Mouse (Mus musculus) G1E (cell line): ENCODE measurements at regions not wholly inside any gene's neighbourhood (a gene's known extent, or its start where the extent isn't known, plus 50 kb on each side); places are given as distances from the start of the nearest gene placed in this dataset.

Experiments
- ATAC-seq: 2 replicates; pipeline ENCODE4 v1.8.0; 2016; ENCODE audit warnings: mild to moderate bottlenecking; ENCODE audit not compliant: insufficient number of reproducible peaks, poor library complexity, low FRiP score, severe bottlenecking; ENCODE audit errors: extremely low read depth
- DNase-seq: peaks from one replicate; pipeline ENCODE4 v3.0.0; 2012; ENCODE audit warnings: low spot score
- H3K27me3 ChIP-seq: 2 replicates; pipeline ENCODE4 v1.6.1; 2012; ENCODE audit warnings: mild to moderate bottlenecking, low read length, inconsistent platforms; ENCODE audit not compliant: insufficient read depth
- H3K36me3 ChIP-seq: replicated peaks from 2 replicates; pipeline ENCODE3; 2012; ENCODE audit warnings: mild to moderate bottlenecking, inconsistent platforms
- H3K4me1 ChIP-seq: 2 replicates; pipeline ENCODE4 v1.6.1; 2012; ENCODE audit warnings: low read depth, low read length, inconsistent platforms, mixed read lengths; ENCODE audit not compliant: insufficient read depth
- H3K4me3 ChIP-seq: 2 replicates; pipeline ENCODE4 v1.5.1; 2012; ENCODE audit warnings: low read depth, mild to moderate bottlenecking, inconsistent platforms, low read length, moderate library complexity, mixed read lengths
- H3K9me3 ChIP-seq: replicated peaks from 2 replicates; pipeline ENCODE4 v1.6.1; 2012; ENCODE audit warnings: inconsistent platforms
- CTCF ChIP-seq: IDR thresholded peaks from 2 replicates; pipeline ENCODE4 v1.5.1; 2012; ENCODE audit warnings: low read depth, low read length, inconsistent platforms, mixed read lengths
- GATA1 ChIP-seq: IDR thresholded peaks from 2 replicates; pipeline ENCODE4 v1.6.1; 2012; ENCODE audit warnings: borderline replicate concordance, low read length, inconsistent platforms, mixed read lengths
- GATA2 ChIP-seq: IDR thresholded peaks from 2 replicates; pipeline ENCODE4 v1.6.1; 2012; ENCODE audit warnings: low read depth, low read length, inconsistent platforms, borderline replicate concordance
- POLR2AphosphoS5 ChIP-seq: IDR thresholded peaks from 2 replicates; pipeline ENCODE4 v1.6.1; 2012; ENCODE audit warnings: low read depth, low read length, inconsistent platforms; ENCODE audit not compliant: insufficient replicate concordance
- TAL1 ChIP-seq: conservative IDR thresholded peaks from 2 replicates; pipeline ENCODE4 v1.6.1; 2012; ENCODE audit warnings: low read depth, low read length, inconsistent platforms, mixed read lengths

- H3K4me1 ChIP-seq: no peaks in the 10 kb centered on the region
- no peaks in the 10 kb centered on the region for H3K36me3 ChIP-seq
- ATAC-seq (no peak), DNase-seq (no peak)
- no peak overlapping the region for H3K4me3 ChIP-seq
- H3K27me3 ChIP-seq: no peaks in the 10 kb centered on the region
- TF ChIP-seq TAL1: no peak
- TF ChIP-seq GATA2: no peak
- no peak for TF ChIP-seq GATA1
- no peak for TF ChIP-seq CTCF
- TF ChIP-seq POLR2AphosphoS5: no peak
- H3K9me3 ChIP-seq: no peaks in the 10 kb centered on the region
These were observed 349.2 kb upstream of the Mef2c start for GRCm38 (mm10) chr13:83154626-83155124.

DNA sequence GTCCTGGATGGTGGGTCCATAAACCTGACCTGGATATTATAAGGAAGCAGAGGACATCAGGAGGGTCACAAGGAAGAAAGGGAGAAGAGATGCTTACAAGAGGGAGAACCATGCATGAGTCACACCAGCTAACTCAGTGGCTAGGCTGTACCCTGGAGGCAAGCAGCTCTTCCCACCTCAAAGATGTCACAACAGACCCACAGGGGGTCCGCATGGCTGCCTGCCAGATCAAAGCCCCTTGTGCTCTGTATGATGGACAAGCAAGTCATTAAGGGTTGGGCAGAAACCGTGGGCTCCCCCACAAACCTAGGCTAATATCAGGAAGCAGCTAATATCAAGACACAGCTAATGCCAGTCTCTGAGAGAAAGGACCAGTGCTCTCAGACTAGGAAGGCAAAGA is 343.9 kb upstream of the Mef2c start:
- Histone ChIP-seq H3K36me3 (no peaks in the 10 kb centered on the region), H3K4me1 (no peaks in the 10 kb centered on the region), H3K9me3 (0 out of 2 replicates have a peak, but pooled peaks cover 2% of the 10 kb centered on the region), H3K27me3 (no peaks in the 10 kb centered on the region), H3K4me3 (no peak overlapping the region)
- TF ChIP-seq GATA2 (no peak), CTCF (no peak), POLR2AphosphoS5 (no peak), TAL1 (no peak), GATA1 (no peak)
- DNase-seq: no peak
- no peak for ATAC-seq

DNA sequence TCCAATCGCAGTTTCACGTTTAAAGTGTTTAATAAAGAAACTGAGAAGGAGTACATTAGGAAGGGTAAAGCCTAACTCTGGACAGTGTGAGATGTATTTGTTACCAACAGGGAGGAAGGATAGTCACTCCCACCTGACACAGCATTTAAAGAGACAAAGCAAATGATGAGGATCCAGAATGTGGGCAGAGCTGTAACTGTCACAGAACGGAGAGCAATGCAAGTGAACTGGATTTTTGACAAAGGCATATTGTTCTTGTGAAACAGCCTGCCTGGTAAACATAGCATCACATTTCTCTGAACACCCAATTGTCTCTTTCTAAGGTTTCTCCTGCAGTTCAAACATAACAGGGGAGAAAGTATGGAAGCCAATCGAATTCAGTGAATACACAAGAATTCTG is 341.1 kb upstream of the Mef2c start:
- no peak for TF ChIP-seq GATA2
- TF ChIP-seq POLR2AphosphoS5: no peak
- no peak for TF ChIP-seq TAL1
- no peak for TF ChIP-seq GATA1
- no peak for TF ChIP-seq CTCF
- H3K4me1 ChIP-seq: no peaks in the 10 kb centered on the region
- no peak for ATAC-seq
- H3K36me3 ChIP-seq: no peaks in the 10 kb centered on the region
- 0 out of 2 replicates have a peak, but pooled peaks cover 2% of the 10 kb centered on the region for H3K9me3 ChIP-seq
- H3K27me3 ChIP-seq: no peaks in the 10 kb centered on the region
- DNase-seq: no peak
- H3K4me3 ChIP-seq: no peak overlapping the region

DNA sequence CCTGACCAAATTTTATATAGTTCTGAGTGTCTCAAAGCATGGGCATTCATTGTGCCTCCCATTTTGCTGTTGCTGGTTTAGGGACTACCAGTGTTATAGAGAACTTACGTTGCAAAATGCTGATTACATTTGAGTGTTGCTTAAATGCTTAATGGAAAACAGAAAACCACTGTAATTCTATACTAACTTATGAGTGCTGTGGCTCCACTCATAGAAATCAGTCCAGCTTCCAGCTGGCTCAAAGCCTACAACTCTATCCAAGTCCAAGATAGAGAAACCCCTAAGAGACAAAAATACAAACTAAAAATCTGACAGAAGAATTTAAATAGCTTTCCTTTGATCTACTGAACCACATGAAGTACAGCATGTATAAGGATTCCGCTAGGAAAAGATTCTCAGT is 328.7 kb upstream of the Mef2c start:
- no peak for TF ChIP-seq POLR2AphosphoS5
- no peak for TF ChIP-seq GATA1
- TF ChIP-seq GATA2: no peak
- TF ChIP-seq TAL1: no peak
- TF ChIP-seq CTCF: no peak
- ATAC-seq (no peak), DNase-seq (no peak)
- Histone ChIP-seq H3K9me3 (no peaks in the 10 kb centered on the region), H3K4me1 (no peaks in the 10 kb centered on the region), H3K27me3 (no peaks in the 10 kb centered on the region), H3K36me3 (no peaks in the 10 kb centered on the region), H3K4me3 (no peak overlapping the region)

GRCm38 (mm10) chr13:83201931-83202671 is 301.7 kb upstream of the Mef2c start:
- no peaks in the 10 kb centered on the region for H3K27me3 ChIP-seq
- no peaks in the 10 kb centered on the region for H3K9me3 ChIP-seq
- ATAC-seq (no peak), DNase-seq (no peak)
- no peaks in the 10 kb centered on the region for H3K36me3 ChIP-seq
- TF ChIP-seq TAL1 (no peak), POLR2AphosphoS5 (no peak), GATA2 (no peak), GATA1 (no peak), CTCF (no peak)
- no peaks in the 10 kb centered on the region for H3K4me1 ChIP-seq
- H3K4me3 ChIP-seq: no peak overlapping the region

DNA sequence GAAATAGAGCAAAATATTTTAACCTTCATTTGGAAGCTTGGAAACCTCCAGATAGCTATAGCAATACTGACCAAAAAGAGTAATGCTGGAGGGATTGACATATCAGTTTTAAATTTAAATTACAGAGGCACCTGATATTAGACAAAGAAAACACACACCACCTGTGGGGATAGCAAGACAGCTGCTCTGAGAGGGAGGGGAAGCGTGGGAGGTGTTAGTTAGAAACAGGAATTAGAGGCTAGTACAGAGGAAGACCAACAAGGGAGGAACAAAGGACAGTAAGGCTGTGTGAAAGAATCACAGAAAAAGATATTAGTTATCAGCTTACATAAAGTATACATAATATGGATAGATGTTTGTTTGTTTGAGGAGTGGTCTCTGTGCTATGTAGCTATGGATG is 297.2 kb upstream of the Mef2c start:
- no peak for ATAC-seq
- no peak overlapping the region for H3K4me3 ChIP-seq
- no peaks in the 10 kb centered on the region for H3K36me3 ChIP-seq
- TF ChIP-seq POLR2AphosphoS5 (no peak), TAL1 (no peak), CTCF (no peak), GATA2 (no peak), GATA1 (no peak)
- H3K9me3 ChIP-seq: no peaks in the 10 kb centered on the region
- no peaks in the 10 kb centered on the region for H3K27me3 ChIP-seq
- no peaks in the 10 kb centered on the region for H3K4me1 ChIP-seq
- no peak for DNase-seq

DNA sequence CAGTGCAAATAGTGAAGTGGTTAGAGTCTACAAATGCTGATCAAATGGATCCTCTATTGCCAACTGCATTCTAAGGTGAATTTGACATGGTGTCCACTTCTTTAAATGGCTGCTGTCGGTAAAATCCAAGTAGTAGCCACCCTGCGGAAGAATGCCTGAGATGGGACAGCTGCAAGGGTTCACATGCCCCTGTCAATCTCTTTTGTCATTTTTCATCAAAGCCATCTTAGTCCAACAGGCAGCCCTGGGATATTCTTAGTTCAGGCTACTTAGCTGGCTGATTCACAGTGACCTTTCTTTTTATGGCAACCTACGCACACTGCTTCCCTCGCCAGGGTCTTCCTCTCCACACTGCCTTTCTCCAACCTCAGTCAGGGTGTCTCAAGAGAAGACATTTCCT is 296.3 kb upstream of the Mef2c start:
- ATAC-seq (no peak), DNase-seq (no peak)
- TF ChIP-seq POLR2AphosphoS5 (no peak), GATA1 (no peak), CTCF (no peak), TAL1 (no peak)
- H3K27me3 ChIP-seq: no peaks in the 10 kb centered on the region
- H3K4me3 ChIP-seq: no peak overlapping the region
- no peaks in the 10 kb centered on the region for H3K36me3 ChIP-seq
- H3K9me3 ChIP-seq: no peaks in the 10 kb centered on the region
- H3K4me1 ChIP-seq: no peaks in the 10 kb centered on the region
